Mouse (Mus musculus) heart, adult 8-10 months (tissue): Measurements from ENCODE around the gene Acly. TPM values are rescaled to one million over a fixed set of nuclear protein-coding genes. Genes with fewer than 3 reads are reported as not detected.

Experiments used
- DNase-seq: peaks from one replicate; pipeline ENCODE4 v3.0.0; 2022; ENCODE audit warnings: low spot score
- total RNA-seq, 4 experiments: library from RNA; stranded (reverse); gene quantifications; 2 replicates each; pipeline ENCODE4 v1.2.4; 2022

Acly gene
- 10 to 100 TPM; 20.0 to 39.1 (median 27.5) TPM for total RNA-seq

- peak; percentile 96 for DNase-seq
Observed at GRCm38 (mm10) chr11:100527458-100528374, at the start of gene Acly. TSS of gene Acly (minus strand) at chr11:100528000.

DNA sequence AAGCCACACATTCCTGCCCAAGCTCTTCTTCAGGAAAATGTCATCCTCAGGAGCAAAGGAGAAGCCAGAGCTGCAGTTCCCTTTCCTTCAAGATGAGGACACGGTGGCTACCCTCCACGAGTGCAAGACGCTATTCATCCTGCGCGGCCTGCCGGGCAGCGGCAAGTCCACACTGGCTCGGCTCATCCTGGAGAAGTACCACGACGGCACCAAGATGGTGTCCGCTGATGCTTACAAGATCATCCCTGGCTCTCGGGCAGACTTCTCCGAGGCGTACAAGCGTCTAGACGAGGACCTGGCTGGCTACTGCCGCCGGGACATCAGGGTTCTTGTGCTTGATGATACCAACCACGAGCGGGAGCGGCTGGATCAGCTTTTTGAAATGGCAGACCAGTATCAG, 48.5 kb upstream of the Acly start:
- DNase-seq = no peak

DNA sequence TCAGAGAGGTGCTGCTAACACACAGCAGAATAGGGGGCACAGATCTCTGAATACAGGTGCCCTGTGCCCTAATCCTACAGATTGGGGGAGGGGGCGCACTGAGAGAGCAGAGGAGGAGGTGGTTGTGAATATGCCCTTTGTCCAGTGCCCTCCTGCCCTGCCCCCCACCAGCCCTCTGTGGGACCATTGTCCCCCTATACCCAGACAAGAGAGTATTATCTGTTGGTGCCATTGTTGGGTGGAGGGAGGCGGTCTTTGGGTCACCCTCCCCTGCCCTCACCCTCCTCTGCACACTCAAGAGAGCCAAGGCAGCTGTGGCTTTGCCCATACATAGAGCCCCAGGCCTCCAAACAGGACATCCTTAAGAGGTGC, 47.7 kb upstream of the Acly start:
- DNase-seq = no peak

- DNase-seq = peak; percentile 68
Observed at GRCm38 (mm10) chr11:100574708-100575483, 47.1 kb upstream of the Acly start, which contains the start of gene Cnp. TSS of gene Cnp (plus strand) at chr11:100574904.

GRCm38 (mm10) chr11:100574188-100574587, 46.4 kb upstream of the Acly start:
- DNase-seq = no peak

- peak; percentile 26 for DNase-seq
Observed at GRCm38 (mm10) chr11:100571202-100571567, 43.4 kb upstream of the Acly start.

GRCm38 (mm10) chr11:100570430-100571201, 42.8 kb upstream of the Acly start:
- DNase-seq = peak; percentile 86

- DNase-seq = no peak
Observed at GRCm38 (mm10) chr11:100569789-100570188, 42.0 kb upstream of the Acly start.

- no peak for DNase-seq
Observed at GRCm38 (mm10) chr11:100568692-100569091, 40.9 kb upstream of the Acly start.

DNA sequence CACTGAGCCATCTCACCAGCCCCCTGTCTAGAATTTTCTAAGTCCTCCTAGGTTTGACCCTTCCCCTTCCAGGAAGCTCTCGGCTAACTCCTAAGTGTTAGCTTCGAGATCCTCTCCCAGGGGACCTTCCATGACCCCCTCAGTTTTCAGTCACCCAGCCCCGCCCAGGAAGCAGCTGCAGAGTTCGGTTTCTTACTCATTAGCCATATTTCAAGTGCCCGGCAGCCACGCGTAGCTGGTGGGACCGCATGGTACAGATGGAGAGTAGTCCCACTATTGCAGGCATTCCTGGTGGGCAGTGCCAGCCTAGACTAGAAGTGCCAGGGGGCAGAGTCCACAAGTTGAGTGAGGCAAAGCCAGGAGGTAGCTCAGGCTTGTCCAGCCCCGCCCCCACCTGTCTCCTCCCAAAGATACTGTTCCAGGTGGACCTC, 40.0 kb upstream of the Acly start:
- DNase-seq = no peak

DNA sequence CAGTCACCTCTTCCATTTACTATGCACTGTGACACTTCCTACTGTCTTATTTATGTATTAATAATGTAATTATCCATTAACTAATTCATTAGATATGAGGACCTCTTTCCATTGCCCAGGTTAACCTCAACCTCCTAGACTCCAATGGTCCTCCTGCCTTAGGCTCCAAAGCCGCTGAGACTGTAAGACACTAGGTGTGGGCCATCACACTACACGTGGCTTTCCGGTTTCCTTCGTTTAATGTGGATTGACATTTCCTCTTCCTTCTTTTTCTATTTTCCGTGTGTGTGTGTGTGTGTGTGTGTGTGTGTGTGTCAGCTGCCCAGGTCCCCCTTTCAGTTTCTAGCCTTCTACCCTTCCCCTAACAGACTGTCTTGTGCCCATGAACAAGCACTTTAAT, 39.4 kb upstream of the Acly start:
- no peak for DNase-seq

- no peak for DNase-seq
Observed at GRCm38 (mm10) chr11:100564703-100565102, 36.9 kb upstream of the Acly start.

- DNase-seq = no peak
Observed at GRCm38 (mm10) chr11:100564297-100564696, 36.5 kb upstream of the Acly start.

GRCm38 (mm10) chr11:100561748-100562147, 33.9 kb upstream of the Acly start:
- no peak for DNase-seq

GRCm38 (mm10) chr11:100559476-100559875, 31.7 kb upstream of the Acly start:
- DNase-seq = no peak

DNA sequence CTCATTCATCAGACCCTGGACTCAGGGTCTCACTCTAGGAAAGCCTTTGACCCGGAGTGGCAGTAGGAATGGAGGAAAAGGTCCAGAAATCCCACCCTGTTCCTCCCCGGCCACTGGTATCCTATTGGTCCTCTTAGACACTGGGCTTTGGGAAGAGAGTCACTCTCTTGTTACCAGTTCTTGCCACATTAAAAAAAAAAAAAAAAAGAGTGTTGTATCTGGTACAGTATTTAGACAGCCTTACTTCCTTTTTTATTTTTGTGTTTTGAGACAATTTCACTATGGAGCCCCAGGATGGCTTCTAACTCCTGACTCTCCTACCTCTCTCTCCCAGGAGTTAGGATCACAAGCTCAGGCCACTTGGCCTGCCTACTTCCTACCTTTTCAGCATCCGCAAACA, 29.8 kb upstream of the Acly start:
- no peak for DNase-seq

DNA sequence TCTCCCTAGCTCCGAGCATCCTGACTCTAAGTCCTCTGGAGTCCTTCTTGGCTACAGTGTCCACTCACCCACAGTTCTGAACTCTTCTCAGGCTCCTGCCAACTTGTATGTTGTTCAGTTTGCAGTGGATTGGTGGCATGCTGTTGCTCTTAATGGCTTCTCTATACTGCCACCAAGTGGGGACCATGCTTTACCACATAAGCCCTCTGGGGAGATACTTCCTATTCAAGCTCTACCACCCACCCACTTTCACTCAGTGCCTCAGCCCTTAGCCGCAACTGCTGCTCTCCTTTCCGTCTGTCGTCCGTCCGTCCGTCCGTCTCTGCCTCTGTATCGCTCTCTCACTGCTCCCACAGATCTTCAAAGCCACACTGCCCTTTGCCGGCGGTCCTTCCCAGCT, 27.8 kb upstream of the Acly start:
- DNase-seq = peak; percentile 58

- DNase-seq = no peak
Observed at GRCm38 (mm10) chr11:100552842-100553241, 25.0 kb upstream of the Acly start.

DNA sequence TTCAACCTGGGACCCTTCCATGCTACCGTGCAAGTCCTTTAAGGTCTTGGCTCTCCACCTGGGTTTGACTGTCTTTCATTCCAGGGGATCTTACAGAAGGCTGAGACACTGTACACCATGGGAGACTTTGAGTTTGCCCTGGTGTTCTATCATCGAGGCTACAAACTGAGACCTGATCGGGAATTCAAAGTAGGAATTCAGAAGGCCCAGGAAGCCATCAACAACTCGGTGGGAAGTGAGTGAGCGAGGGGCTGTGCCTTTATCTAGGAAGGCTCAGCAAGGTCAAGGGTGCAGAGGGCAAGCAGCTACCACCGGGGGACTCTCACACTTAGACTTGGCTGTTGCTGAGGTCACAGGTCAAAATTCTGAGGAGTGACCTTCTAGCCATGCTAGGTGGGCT, 22.3 kb upstream of the Acly start:
- no peak for DNase-seq

GRCm38 (mm10) chr11:100549466-100549865, 21.7 kb upstream of the Acly start:
- DNase-seq = no peak

DNA sequence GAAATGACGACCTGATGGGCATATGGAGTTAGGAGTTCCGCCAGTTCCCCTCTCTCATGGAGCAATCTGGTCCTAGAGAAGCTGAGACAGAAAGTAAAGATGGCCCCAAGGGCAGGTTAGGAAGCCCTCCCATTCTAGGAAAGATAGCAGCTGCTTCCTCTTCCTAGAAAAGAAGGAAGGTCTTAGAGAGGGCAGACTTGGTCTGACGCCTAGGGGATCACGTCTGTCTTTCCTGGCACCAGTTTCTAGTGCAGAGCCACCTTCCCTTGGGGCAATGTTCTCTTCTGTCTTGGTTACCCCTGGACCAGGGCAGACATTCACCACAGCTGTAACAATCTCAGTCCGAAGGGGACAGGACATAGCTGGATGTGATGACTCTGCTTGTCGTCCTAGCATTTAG, 20.3 kb upstream of the Acly start:
- no peak for DNase-seq

DNA sequence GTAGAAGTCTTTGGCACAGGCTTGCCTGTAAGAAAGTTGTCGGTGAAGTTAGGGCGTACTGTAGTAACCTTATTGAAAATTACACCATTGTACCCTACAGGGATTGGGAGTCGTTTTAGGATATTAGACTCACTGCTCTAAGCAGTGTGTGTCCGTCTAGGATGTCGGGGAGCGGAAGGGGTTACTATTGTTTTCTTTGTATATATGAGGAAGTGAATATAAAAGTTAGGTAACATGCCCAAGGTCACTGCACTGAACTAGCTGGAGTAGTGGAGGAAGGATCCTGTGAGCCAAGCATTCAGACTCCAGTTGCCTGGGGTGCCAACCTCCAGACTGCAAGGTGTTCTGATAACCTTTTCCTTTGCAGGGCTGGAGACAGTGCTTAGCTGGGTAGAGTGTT, 19.2 kb upstream of the Acly start:
- DNase-seq = no peak
